Mouse (Mus musculus) limb, embryonic 14.5 days (tissue): ENCODE results near the gene Hist1h2an. TPM values are rescaled to one million over a fixed set of nuclear protein-coding genes. Genes with fewer than 3 reads are reported as not detected.
"Not testable (repeated sequence)": the region's sequence is repeated elsewhere in the genome, so short reads cannot be mapped to it uniquely, and the experiment has no call there.

Source experiments
- ATAC-seq: fragments of 200-750 bp; cut with Nextera tagmentation; 2 replicates; pipeline ENCODE4 v1.8.0; 2017; ENCODE audit warnings: low read depth, moderate number of reproducible peaks, moderate TSS enrichment; ENCODE audit not compliant: low FRiP score
- DNase-seq: peaks from one replicate; pipeline ENCODE4 v3.0.0-alpha.2; 2015; ENCODE audit warnings: low spot score
- H3K27ac ChIP-seq: fragments of 300-500 bp; sonication (generic); replicated peaks from 2 replicates; pipeline ENCODE4 v1.5.1; 2014; ENCODE audit warnings: low read depth, mild to moderate bottlenecking, low read length, moderate library complexity, mixed read lengths
- H3K27me3 ChIP-seq: fragments of 300-500 bp; sonication (generic); 2 replicates; pipeline ENCODE4 v1.6.1; 2014; ENCODE audit warnings: low read length, mixed read lengths; ENCODE audit not compliant: control insufficient read depth, insufficient read depth
- H3K36me3 ChIP-seq: fragments of 300-500 bp; sonication (generic); 2 replicates; pipeline ENCODE4 v1.6.1; 2014; ENCODE audit warnings: mild to moderate bottlenecking, low read length, moderate library complexity, mixed read lengths; ENCODE audit not compliant: control insufficient read depth, insufficient read depth
- H3K4me1 ChIP-seq: fragments of 300-500 bp; sonication (generic); 2 replicates; pipeline ENCODE4 v1.6.1; 2014; ENCODE audit warnings: antibody characterized with exemption, low read length, mixed read lengths; ENCODE audit not compliant: control insufficient read depth, insufficient read depth
- H3K4me2 ChIP-seq: fragments of 300-500 bp; sonication (generic); replicated peaks from 2 replicates; pipeline ENCODE4 v1.6.1; 2014; ENCODE audit warnings: low read depth, mild to moderate bottlenecking, low read length, moderate library complexity; ENCODE audit not compliant: severe bottlenecking
- H3K4me3 ChIP-seq: fragments of 300-500 bp; sonication (generic); replicated peaks from 2 replicates; pipeline ENCODE4 v1.5.1; 2014; ENCODE audit warnings: low read length
- H3K9ac ChIP-seq: fragments of 300-500 bp; sonication (generic); 2 replicates; pipeline ENCODE4 v1.6.1; 2014; ENCODE audit warnings: mild to moderate bottlenecking, low read depth, low read length, moderate library complexity; ENCODE audit not compliant: severe bottlenecking
- H3K9me3 ChIP-seq: fragments of 300-500 bp; sonication (generic); 2 replicates; pipeline ENCODE4 v1.6.1; 2016; ENCODE audit warnings: low read length; ENCODE audit not compliant: control insufficient read depth
- POLR2A ChIP-seq: fragments of 200-500 bp; IDR thresholded peaks from 2 replicates; pipeline ENCODE4 v1.8.0; 2012; ENCODE audit warnings: inconsistent platforms, mild to moderate bottlenecking, moderate library complexity, borderline replicate concordance; ENCODE audit not compliant: insufficient read depth, insufficient read length; ENCODE audit errors: extremely low read depth
- WGBS: fragments of 180-500 bp; shearing (Covaris S2); extraction: QIAGEN DNeasy Blood & Tissue Kit; methylation state at CpG from one replicate; pipeline ENCODE4 v1.1.7; 2014; 5-methylcytosine and 5-hydroxymethylcytosine counted together
- polyA plus RNA-seq, 2 experiments: library from polyadenylated mRNA; depleted of rRNA in 1 of 2; stranded (reverse) in 1 of 2; unstranded in 1 of 2; fragments of >200 nt; fragmentation: Nextera tagmentation in 1 of 2; extraction: Ambion mirVana in 1 of 2; gene quantifications; 2 replicates each; pipeline versions ENCODE4 v1.2.1 to v1.2.3; 2012 to 2014

Gene Hist1h2an
- polyA plus RNA-seq, 2 experiments = 6.1 to 9.3 TPM

DNA sequence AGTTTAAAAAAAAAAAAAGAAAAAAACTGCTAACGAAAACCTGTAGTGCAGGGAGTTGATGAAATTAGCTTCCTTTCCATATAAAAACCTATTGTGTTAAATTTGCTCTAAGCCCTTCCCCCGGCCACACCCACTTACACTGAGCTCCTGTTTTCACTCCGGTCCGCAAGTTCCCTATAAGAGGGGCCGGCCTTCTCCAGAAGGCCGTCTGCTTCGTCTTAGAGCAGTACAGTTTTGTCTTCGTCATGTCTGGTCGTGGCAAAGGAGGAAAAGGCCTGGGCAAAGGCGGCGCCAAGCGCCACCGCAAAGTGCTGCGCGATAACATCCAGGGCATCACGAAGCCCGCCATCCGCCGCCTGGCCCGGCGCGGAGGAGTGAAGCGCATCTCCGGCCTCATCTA, 24.5 kb upstream of the Hist1h2an start, which contains the start of gene Hist1h4m:
Gene Hist1h4m (plus strand): TSS at position 208 of the 400 bp plus-strand sequence.
- H3K27me3 ChIP-seq, H3K9ac ChIP-seq, DNase-seq, H3K4me1 ChIP-seq, H3K36me3 ChIP-seq, H3K9me3 ChIP-seq, H3K27ac ChIP-seq: not testable (repeated sequence)
- ATAC-seq = peak; percentile 69
- WGBS = no CpG with 5 or more reads among the region's 24 CpGs
- H3K4me2 ChIP-seq = peak within 1 kb of the TSS; percentile 35; the same call in 1 of the 2 replicates
- peak within 1 kb of the TSS; percentile 17; the same call in 1 of the 2 replicates for H3K4me3 ChIP-seq

DNA sequence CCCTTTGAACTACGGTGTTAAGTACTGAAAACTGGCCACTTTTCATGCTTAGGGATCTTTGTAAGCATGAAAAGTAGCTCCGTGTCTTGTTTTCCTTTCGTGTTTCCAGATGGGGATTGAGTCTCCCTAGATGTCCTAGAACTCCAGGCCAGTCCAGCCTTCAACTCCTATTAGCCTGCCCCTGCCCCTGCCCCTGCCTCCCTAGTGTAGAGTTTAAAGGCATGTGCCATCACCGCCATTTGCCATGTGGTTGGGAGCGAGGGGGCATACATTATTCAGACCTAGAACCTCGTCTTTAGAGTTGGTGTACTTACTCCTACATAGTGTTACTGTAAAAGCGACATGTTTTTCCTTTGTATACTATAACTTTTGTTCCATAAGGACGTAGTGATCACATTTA, 24.1 kb upstream of the Hist1h2an start:
- not testable (repeated sequence) for H3K36me3 ChIP-seq, H3K27me3 ChIP-seq, H3K4me3 ChIP-seq, H3K9me3 ChIP-seq, H3K4me1 ChIP-seq, H3K9ac ChIP-seq, DNase-seq, H3K4me2 ChIP-seq, H3K27ac ChIP-seq
- peak; percentile 18 for ATAC-seq
- WGBS = no CpG with 5 or more reads among the region's 8 CpGs

DNA sequence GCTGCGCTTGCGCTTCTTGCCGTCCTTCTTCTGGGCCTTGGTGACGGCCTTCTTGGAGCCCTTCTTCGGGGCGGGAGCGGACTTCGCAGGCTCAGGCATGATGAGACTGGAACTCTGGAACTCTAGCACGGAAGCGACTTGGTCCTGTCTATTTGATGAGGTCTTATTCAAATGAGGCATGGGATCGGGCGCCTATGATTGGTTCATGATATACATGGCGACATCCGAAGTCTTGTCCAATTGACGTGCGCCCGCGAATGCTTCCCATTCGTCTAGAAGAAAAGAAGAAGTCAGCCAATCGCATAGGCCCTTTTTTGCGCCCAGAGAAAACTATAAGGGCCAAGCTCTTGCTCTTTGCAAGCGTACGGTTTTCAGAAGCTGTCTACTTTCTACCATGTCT, 23.1 kb upstream of the Hist1h2an start, which contains the start of the genes Hist1h2bq and Hist1h2ao:
Gene Hist1h2bq (minus strand): TSS at position 125 of the 400 bp plus-strand sequence.
Gene Hist1h2ao (plus strand): TSS at position 393 of the 400 bp plus-strand sequence.
- not testable (repeated sequence) for DNase-seq, H3K27ac ChIP-seq, H3K9me3 ChIP-seq, H3K27me3 ChIP-seq, H3K36me3 ChIP-seq, H3K4me1 ChIP-seq, H3K4me3 ChIP-seq, H3K4me2 ChIP-seq, H3K9ac ChIP-seq
- ATAC-seq = peak; percentile 94
- no CpG with 5 or more reads among the region's 23 CpGs for WGBS

DNA sequence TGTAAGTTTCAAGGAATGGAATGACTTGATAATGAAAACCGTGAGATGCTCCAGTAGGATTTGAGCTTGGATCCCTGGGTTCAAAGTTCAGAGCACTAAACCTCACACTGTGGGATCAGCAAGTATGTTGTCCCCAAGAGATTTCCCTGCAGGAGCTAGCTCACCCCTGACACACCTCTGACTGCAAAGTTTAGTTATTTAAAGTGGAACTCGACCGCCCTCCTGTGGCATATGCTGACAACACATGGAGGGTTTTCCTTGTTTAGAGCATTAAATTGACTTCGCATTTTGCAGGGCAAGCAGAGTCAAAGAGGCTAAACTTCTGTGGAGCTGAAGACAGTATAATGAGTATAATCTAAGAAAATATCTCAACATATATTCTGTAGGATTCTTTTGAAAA, 16.0 kb upstream of the Hist1h2an start:
- H3K27ac ChIP-seq, DNase-seq, H3K4me1 ChIP-seq, H3K4me2 ChIP-seq, H3K9ac ChIP-seq, H3K36me3 ChIP-seq, H3K27me3 ChIP-seq, H3K4me3 ChIP-seq, H3K9me3 ChIP-seq: not testable (repeated sequence)
- no CpG with 5 or more reads among the region's 4 CpGs for WGBS
- ATAC-seq = peak; percentile 79

DNA sequence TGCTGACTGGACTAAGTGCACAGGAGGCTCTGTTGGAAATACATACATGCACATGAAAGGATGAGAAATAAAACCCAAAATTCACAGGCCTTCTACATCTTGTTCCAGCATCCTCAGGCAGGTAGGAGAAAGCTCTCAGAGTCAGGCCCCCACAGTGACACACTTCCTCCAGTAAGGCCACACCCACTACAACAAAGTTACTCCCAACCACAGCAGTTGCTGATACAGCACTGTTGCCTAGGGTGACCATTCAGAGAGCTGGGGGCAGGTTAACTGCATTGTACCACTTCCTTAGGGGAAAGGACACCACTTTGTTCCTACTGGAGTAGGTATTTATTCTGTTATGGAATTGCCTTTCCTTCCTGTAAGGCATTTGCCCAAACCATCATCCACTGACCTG, 10.1 kb upstream of the Hist1h2an start:
- not testable (repeated sequence) for H3K4me1 ChIP-seq, H3K9me3 ChIP-seq, ATAC-seq, DNase-seq, H3K4me3 ChIP-seq, H3K4me2 ChIP-seq, H3K36me3 ChIP-seq, H3K27me3 ChIP-seq, H3K27ac ChIP-seq, H3K9ac ChIP-seq

DNA sequence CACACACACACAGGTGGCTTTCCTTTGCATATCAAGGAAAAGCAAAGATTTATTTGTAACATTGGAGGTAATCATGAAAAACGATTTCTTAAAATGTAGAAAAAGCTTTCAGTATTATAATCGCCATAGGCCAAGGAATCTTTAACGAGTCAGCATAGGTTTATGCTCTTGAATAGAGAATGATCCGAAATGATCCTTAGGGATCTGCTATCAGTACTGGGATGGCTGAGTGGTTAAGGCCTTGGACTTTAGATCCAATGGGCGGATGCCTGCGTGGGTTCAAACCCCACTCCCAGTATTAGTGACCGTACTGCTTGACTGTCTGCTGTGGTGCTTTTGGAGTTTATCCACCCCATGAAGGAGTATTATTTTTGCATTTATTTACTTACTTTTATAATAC, 8.6 kb upstream of the Hist1h2an start:
- H3K9me3 ChIP-seq = no peaks in the 10 kb centered on the region
- no peak overlapping the region for H3K27ac ChIP-seq
- no peak for ATAC-seq
- no peak overlapping the region for H3K9ac ChIP-seq
- H3K36me3 ChIP-seq = no peaks in the 10 kb centered on the region
- 87% methylated on average over 7 of the region's 7 CpGs for WGBS
- TF ChIP-seq POLR2A = no peak
- no peak for DNase-seq
- H3K4me2 ChIP-seq = no peak overlapping the region
- no peaks in the 10 kb centered on the region for H3K27me3 ChIP-seq
- H3K4me3 ChIP-seq = no peak overlapping the region
- H3K4me1 ChIP-seq = 0 out of 2 replicates have a peak, but pooled peaks cover 4% of the 10 kb centered on the region
